Mouse (Mus musculus) forebrain, embryonic 14.5 days (tissue): ENCODE results near the gene Aplf. TPM values are rescaled to one million over a fixed set of nuclear protein-coding genes. Genes with fewer than 3 reads are reported as not detected.

Experiments
- ATAC-seq: fragments of 200-750 bp; cut with Nextera tagmentation; 2 replicates; pipeline ENCODE4 v1.8.0; 2017; ENCODE audit warnings: mild to moderate bottlenecking, moderate library complexity
- DNase-seq: peaks from one replicate; pipeline ENCODE4 v3.0.0-alpha.2; 2015; ENCODE audit warnings: low spot score
- H3K27ac ChIP-seq: fragments of 300-500 bp; sonication (generic); 2 replicates; pipeline ENCODE4 v1.5.1; 2014; ENCODE audit warnings: low read depth, mild to moderate bottlenecking, control low read depth, low read length, moderate library complexity
- H3K27me3 ChIP-seq: fragments of 300-500 bp; sonication (generic); replicated peaks from 2 replicates; pipeline ENCODE4 v1.6.1; 2014; ENCODE audit warnings: low read length, control low read depth, mixed read lengths; ENCODE audit not compliant: control insufficient read depth, insufficient read depth
- H3K36me3 ChIP-seq: fragments of 300-500 bp; sonication (generic); 2 replicates; pipeline ENCODE4 v1.6.1; 2014; ENCODE audit warnings: low read length, control low read depth; ENCODE audit not compliant: control insufficient read depth, insufficient read depth
- H3K4me1 ChIP-seq: fragments of 300-500 bp; sonication (generic); 2 replicates; pipeline ENCODE4 v1.6.1; 2014; ENCODE audit warnings: antibody characterized with exemption, low read length, control low read depth; ENCODE audit not compliant: control insufficient read depth, insufficient read depth
- H3K4me2 ChIP-seq: fragments of 300-500 bp; sonication (generic); 2 replicates; pipeline ENCODE4 v1.6.1; 2014; ENCODE audit warnings: mild to moderate bottlenecking, control low read depth, low read length
- H3K4me3 ChIP-seq: fragments of 300-500 bp; sonication (generic); 2 replicates; pipeline ENCODE4 v1.5.1; 2014; ENCODE audit warnings: low read depth, low read length, control low read depth
- H3K9ac ChIP-seq: fragments of 300-500 bp; sonication (generic); 2 replicates; pipeline ENCODE4 v1.6.1; 2014; ENCODE audit warnings: mild to moderate bottlenecking, low read length, control low read depth, moderate library complexity
- H3K9me3 ChIP-seq: fragments of 300-500 bp; sonication (generic); replicated peaks from 2 replicates; pipeline ENCODE4 v1.6.1; 2016; ENCODE audit warnings: low read length, control low read depth, mixed read lengths; ENCODE audit not compliant: control insufficient read depth
- WGBS: fragments of 180-500 bp; shearing (Covaris S2); extraction: QIAGEN DNeasy Blood & Tissue Kit; methylation state at CpG from one replicate; pipeline ENCODE4 v1.1.7; 2014; 5-methylcytosine and 5-hydroxymethylcytosine counted together
- polyA plus RNA-seq: library from polyadenylated mRNA; unstranded; fragments of >200 nt; fragmentation: Nextera tagmentation; extraction: Ambion mirVana; gene quantifications from 2 replicates; pipeline ENCODE4 v1.2.1, GENCODE M21; 2014

The Aplf gene
- polyA plus RNA-seq, result 14.9 and 15.4 TPM in 2 replicates

GRCm38 (mm10) chr6:87671771-87672517 is at the start of gene Aplf:
TSS of gene Aplf (minus strand) at chr6:87672193.
- peak within 1 kb of the TSS; percentile 64 for H3K4me3 ChIP-seq
- H3K27ac ChIP-seq, result no peak within 1 kb of the TSS
- no peaks in the 10 kb centered on the region for H3K27me3 ChIP-seq
- peak within 1 kb of the TSS; percentile 71 for H3K9ac ChIP-seq
- 0 out of 2 replicates have a peak, but pooled peaks cover 2% of the 10 kb centered on the region for H3K36me3 ChIP-seq
- WGBS, result under 1% methylated on average over 33 of the region's 33 CpGs
- DNase-seq, result peak; percentile 100
- no peaks in the 10 kb centered on the region for H3K9me3 ChIP-seq
- ATAC-seq, result peak; percentile 100
- H3K4me2 ChIP-seq, result peak within 1 kb of the TSS; percentile 80
- H3K4me1 ChIP-seq, result peaks cover 3% of the 10 kb centered on the region; the same call in 1 of the 2 replicates

GRCm38 (mm10) chr6:87714091-87714490 is 42.1 kb upstream of the Aplf start:
- H3K9ac ChIP-seq, result no peak overlapping the region
- 83% methylated on average over 4 of the region's 4 CpGs for WGBS
- no peak for DNase-seq
- no peaks in the 10 kb centered on the region for H3K9me3 ChIP-seq
- H3K36me3 ChIP-seq, result no peaks in the 10 kb centered on the region
- no peak overlapping the region for H3K4me3 ChIP-seq
- no peak for ATAC-seq
- no peaks in the 10 kb centered on the region for H3K4me1 ChIP-seq
- no peak overlapping the region for H3K4me2 ChIP-seq
- no peaks in the 10 kb centered on the region for H3K27me3 ChIP-seq
- H3K27ac ChIP-seq, result no peak overlapping the region

- no peaks in the 10 kb centered on the region for H3K4me1 ChIP-seq
- no peak overlapping the region for H3K27ac ChIP-seq
- no peaks in the 10 kb centered on the region for H3K36me3 ChIP-seq
- no peak overlapping the region for H3K4me3 ChIP-seq
- H3K9me3 ChIP-seq, result no peaks in the 10 kb centered on the region
- 85% methylated on average over 4 of the region's 4 CpGs for WGBS
- no peak overlapping the region for H3K9ac ChIP-seq
- no peak for ATAC-seq
- no peak for DNase-seq
- H3K4me2 ChIP-seq, result no peak overlapping the region
- H3K27me3 ChIP-seq, result no peaks in the 10 kb centered on the region
Observed at GRCm38 (mm10) chr6:87712311-87712710, 40.3 kb upstream of the Aplf start.

DNA sequence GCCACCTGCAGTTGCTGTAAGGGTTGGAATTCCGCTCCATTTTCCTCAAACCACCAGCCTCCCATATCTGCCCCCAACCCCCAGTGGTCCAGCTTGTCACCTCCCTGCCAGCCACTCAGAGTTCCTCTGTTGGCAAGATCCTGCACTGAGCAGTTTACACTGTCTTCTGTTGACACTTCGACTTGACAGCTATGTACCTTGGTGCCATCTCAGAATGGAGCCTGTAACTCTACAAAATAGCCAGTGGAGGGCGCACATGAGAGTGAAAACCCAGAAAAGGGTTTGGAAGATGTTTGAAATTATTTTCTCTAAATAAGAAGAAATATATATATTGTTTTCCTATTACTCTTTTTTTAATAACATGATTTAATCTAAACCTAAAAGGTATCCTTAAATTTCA is 34.3 kb upstream of the Aplf start:
- H3K36me3 ChIP-seq, result no peaks in the 10 kb centered on the region
- no peak overlapping the region for H3K4me2 ChIP-seq
- no peaks in the 10 kb centered on the region for H3K27me3 ChIP-seq
- no peaks in the 10 kb centered on the region for H3K9me3 ChIP-seq
- ATAC-seq (no peak), DNase-seq (peak; percentile 19)
- 40% methylated on average over 3 of the region's 3 CpGs for WGBS
- H3K4me3 ChIP-seq, result no peak overlapping the region
- no peaks in the 10 kb centered on the region for H3K4me1 ChIP-seq
- no peak overlapping the region for H3K27ac ChIP-seq
- no peak overlapping the region for H3K9ac ChIP-seq

DNA sequence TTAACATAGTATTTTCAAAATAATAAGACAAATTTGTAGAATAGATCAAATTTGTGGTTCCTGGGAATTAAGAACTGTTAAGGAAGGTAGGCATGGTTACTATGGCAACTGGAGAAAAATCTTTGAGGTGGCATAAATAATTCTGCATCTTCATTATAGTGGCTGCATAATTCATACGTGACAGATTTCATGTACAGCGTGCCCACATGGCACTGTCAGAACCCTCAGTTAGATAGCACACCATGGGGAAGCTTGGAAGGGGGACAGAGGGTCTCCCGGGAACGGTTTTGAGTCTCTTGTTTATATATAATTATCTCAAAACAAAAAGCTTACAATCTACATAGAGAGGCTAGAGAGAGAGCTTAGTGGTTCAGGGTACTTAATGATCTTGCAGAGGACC is 24.6 kb upstream of the Aplf start:
- Histone ChIP-seq H3K4me2 (no peak overlapping the region), H3K9me3 (no peaks in the 10 kb centered on the region), H3K36me3 (no peaks in the 10 kb centered on the region), H3K4me3 (no peak overlapping the region), H3K27ac (no peak overlapping the region), H3K4me1 (no peaks in the 10 kb centered on the region), H3K27me3 (no peaks in the 10 kb centered on the region), H3K9ac (no peak overlapping the region)
- 86% methylated on average over 4 of the region's 4 CpGs for WGBS
- DNase-seq (peak; percentile 19), ATAC-seq (no peak)

GRCm38 (mm10) chr6:87695947-87696346 is 24.0 kb upstream of the Aplf start:
- no peak overlapping the region for H3K4me2 ChIP-seq
- WGBS, result 82% methylated on average over 3 of the region's 3 CpGs
- no peaks in the 10 kb centered on the region for H3K36me3 ChIP-seq
- H3K4me1 ChIP-seq, result no peaks in the 10 kb centered on the region
- no peak overlapping the region for H3K9ac ChIP-seq
- no peak overlapping the region for H3K27ac ChIP-seq
- H3K9me3 ChIP-seq, result no peaks in the 10 kb centered on the region
- no peak overlapping the region for H3K4me3 ChIP-seq
- ATAC-seq (no peak), DNase-seq (no peak)
- H3K27me3 ChIP-seq, result no peaks in the 10 kb centered on the region

DNA sequence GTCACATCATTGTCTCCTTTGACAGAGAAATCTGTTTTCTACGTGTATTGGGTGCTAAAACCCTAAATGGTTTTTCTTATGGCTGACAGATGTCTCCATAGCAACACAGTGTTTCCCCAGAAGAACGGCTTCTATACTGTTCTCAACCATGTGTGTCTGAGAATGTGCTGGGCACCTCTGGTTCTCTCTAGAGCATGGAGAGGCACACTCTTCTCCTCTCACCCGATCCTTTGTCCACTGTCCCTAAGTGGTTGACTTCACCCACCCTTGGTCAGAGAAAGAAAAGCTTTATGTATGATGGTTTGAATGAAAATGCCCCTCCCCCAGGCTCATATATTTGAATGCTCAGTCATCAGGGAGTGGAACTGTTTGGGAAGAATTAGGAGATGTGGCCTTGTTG is 8.4 kb upstream of the Aplf start:
- 41% methylated on average over 3 of the region's 3 CpGs for WGBS
- no peaks in the 10 kb centered on the region for H3K9me3 ChIP-seq
- no peak overlapping the region for H3K4me3 ChIP-seq
- DNase-seq (peak; percentile 20), ATAC-seq (no peak)
- H3K36me3 ChIP-seq, result no peaks in the 10 kb centered on the region
- no peaks in the 10 kb centered on the region for H3K4me1 ChIP-seq
- H3K27me3 ChIP-seq, result no peaks in the 10 kb centered on the region
- H3K4me2 ChIP-seq, result no peak overlapping the region
- H3K27ac ChIP-seq, result no peak overlapping the region
- no peak overlapping the region for H3K9ac ChIP-seq

DNA sequence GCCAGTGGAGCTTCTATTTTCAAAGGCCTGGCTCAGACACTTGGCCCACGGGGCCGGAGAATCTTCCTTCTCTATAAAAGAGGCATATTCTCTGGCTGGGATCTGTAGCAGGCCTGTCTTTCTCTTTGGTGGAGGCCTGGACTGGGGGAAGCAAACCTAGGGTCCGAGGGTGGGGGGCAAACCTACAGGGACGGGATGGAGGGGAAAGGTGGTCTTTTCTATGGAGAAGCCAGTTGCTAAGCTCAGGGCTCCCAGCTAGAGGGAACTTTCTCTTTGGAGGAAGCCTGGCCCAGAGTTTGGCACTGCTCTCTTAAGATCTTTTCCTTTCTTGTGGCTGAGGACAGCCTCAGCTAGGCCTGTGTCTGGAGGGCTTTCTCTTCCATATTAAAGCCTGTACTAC is 668 bp upstream of the Aplf start:
- no peaks in the 10 kb centered on the region for H3K9me3 ChIP-seq
- no peak for ATAC-seq
- WGBS, result 56% methylated on average over 4 of the region's 4 CpGs
- H3K4me3 ChIP-seq, result peak overlapping the region; percentile 22; the same call in 1 of the 2 replicates
- no peak for DNase-seq
- no peaks in the 10 kb centered on the region for H3K27me3 ChIP-seq
- 0 out of 2 replicates have a peak, but pooled peaks cover 2% of the 10 kb centered on the region for H3K36me3 ChIP-seq
- peak overlapping the region; percentile 51 for H3K4me2 ChIP-seq
- H3K9ac ChIP-seq, result peak overlapping the region; percentile 42
- H3K27ac ChIP-seq, result no peak overlapping the region
- peaks cover 3% of the 10 kb centered on the region; the same call in 1 of the 2 replicates for H3K4me1 ChIP-seq

GRCm38 (mm10) chr6:87671353-87671752 is 640 bp downstream of the Aplf start:
- H3K36me3 ChIP-seq, result 0 out of 2 replicates have a peak, but pooled peaks cover 2% of the 10 kb centered on the region
- peak overlapping the region; percentile 80 for H3K4me2 ChIP-seq
- WGBS, result 15% methylated on average over 8 of the region's 8 CpGs
- ATAC-seq (no peak), DNase-seq (no peak)
- H3K9ac ChIP-seq, result peak overlapping the region; percentile 71
- H3K9me3 ChIP-seq, result no peaks in the 10 kb centered on the region
- no peak overlapping the region for H3K27ac ChIP-seq
- H3K4me3 ChIP-seq, result peak overlapping the region; percentile 64
- H3K4me1 ChIP-seq, result peaks cover 3% of the 10 kb centered on the region; the same call in 1 of the 2 replicates
- no peaks in the 10 kb centered on the region for H3K27me3 ChIP-seq
